Mouse (Mus musculus): ENCODE data around the gene Tff2.

Tff2 gene

GRCm38 (mm10) chr17:31136291-31136690 lies 7.8 kb downstream of the Tff2 start:
- DNase-seq (ENCODE audit: low read depth), result no peak

- no peak for DNase-seq (ENCODE audit: low read depth)
These were observed 9.2 kb downstream of the Tff2 start for GRCm38 (mm10) chr17:31134913-31135312.

GRCm38 (mm10) chr17:31133776-31134175 lies 10.3 kb downstream of the Tff2 start:
- DNase-seq (ENCODE audit: low read depth), result no peak

- DNase-seq (ENCODE audit: low read depth), result no peak
These were observed 12.7 kb downstream of the Tff2 start for GRCm38 (mm10) chr17:31131269-31131821.

- no peak for DNase-seq (ENCODE audit: low read depth)
These were observed 14.6 kb downstream of the Tff2 start, which contains the start of gene Tff3 for GRCm38 (mm10) chr17:31129452-31129851. TSS of gene Tff3 (minus strand) at chr17:31129646.

GRCm38 (mm10) chr17:31128708-31129318 lies 15.3 kb downstream of the Tff2 start:
- no peak for DNase-seq (ENCODE audit: low read depth)

GRCm38 (mm10) chr17:31125548-31126266 lies 18.4 kb downstream of the Tff2 start:
- DNase-seq (ENCODE audit: low read depth), result no peak

GRCm38 (mm10) chr17:31121975-31122374 lies 22.1 kb downstream of the Tff2 start:
- DNase-seq (ENCODE audit: low read depth), result peak; percentile 43

GRCm38 (mm10) chr17:31119429-31119828 lies 24.7 kb downstream of the Tff2 start:
- peak; percentile 71 for DNase-seq (ENCODE audit: low read depth)

GRCm38 (mm10) chr17:31117946-31118345 lies 26.1 kb downstream of the Tff2 start:
- DNase-seq (ENCODE audit: low read depth), result no peak

- no peak for DNase-seq (ENCODE audit: low read depth)
These were observed 28.0 kb downstream of the Tff2 start for GRCm38 (mm10) chr17:31116063-31116462.

GRCm38 (mm10) chr17:31113191-31113856 lies 30.8 kb downstream of the Tff2 start:
- DNase-seq (ENCODE audit: low read depth), result no peak

GRCm38 (mm10) chr17:31108388-31108787 lies 35.7 kb downstream of the Tff2 start:
- no peak for DNase-seq (ENCODE audit: low read depth)

GRCm38 (mm10) chr17:31103823-31104222 lies 40.3 kb downstream of the Tff2 start:
- no peak for DNase-seq (ENCODE audit: low read depth)

GRCm38 (mm10) chr17:31103007-31103570 lies 41.0 kb downstream of the Tff2 start:
- DNase-seq (ENCODE audit: low read depth), result no peak

GRCm38 (mm10) chr17:31098788-31099187 lies 45.3 kb downstream of the Tff2 start:
- no peak for DNase-seq (ENCODE audit: low read depth)

GRCm38 (mm10) chr17:31096893-31097292 lies 47.2 kb downstream of the Tff2 start:
- DNase-seq (ENCODE audit: low read depth), result no peak

GRCm38 (mm10) chr17:31095570-31095969 lies 48.5 kb downstream of the Tff2 start:
- no peak for DNase-seq (ENCODE audit: low read depth)

GRCm38 (mm10) chr17:31094781-31095180 lies 49.3 kb downstream of the Tff2 start:
- DNase-seq (ENCODE audit: low read depth), result no peak
